Mouse (Mus musculus): Measurements from ENCODE around the gene Pcsk1n. TPM values are rescaled to one million over a fixed set of nuclear protein-coding genes. Genes with fewer than 3 reads are reported as not detected.
A peak's percentile ranks its signal among the peaks of the same experiment; 100 is the strongest.
"Not testable (repeated sequence)": the region's sequence is repeated elsewhere in the genome, so short reads cannot be mapped to it uniquely, and the experiment has no call there.

Gene Pcsk1n
- under 1 TPM; 0.16 to 0.52 TPM for total RNA-seq (2021)
- long read RNA-seq, experiment 1 = 0 reads
- long read RNA-seq, experiment 2, partial matches to known transcripts = 0 of 1 reads
- long read RNA-seq, experiment 2, other reads (novel, unspliced or antisense) = 0 of 1 reads

- DNase-seq = no peak
Measured at GRCm38 (mm10) chrX:7919601-7920383, at the start of gene Pcsk1n. Gene Pcsk1n, plus strand, starts transcription at chrX:7919822.

- DNase-seq = no peak
Measured at GRCm38 (mm10) chrX:7869826-7870225, 49.8 kb upstream of the Pcsk1n start.

GRCm38 (mm10) chrX:7878007-7878419 is 41.6 kb upstream of the Pcsk1n start, which contains the start of gene Pim2:
Gene Pim2, plus strand, starts transcription at chrX:7878262.
- DNase-seq = peak; percentile 45

GRCm38 (mm10) chrX:7878495-7878894 is 41.1 kb upstream of the Pcsk1n start:
- no peak for DNase-seq

GRCm38 (mm10) chrX:7879819-7880218 is 39.8 kb upstream of the Pcsk1n start:
- peak; percentile 25 for DNase-seq

- DNase-seq = peak; percentile 76
Measured at GRCm38 (mm10) chrX:7883841-7884567, 35.6 kb upstream of the Pcsk1n start, which contains the start of gene Slc35a2. Gene Slc35a2, plus strand, starts transcription at chrX:7884028.

- no peak for DNase-seq
Measured at GRCm38 (mm10) chrX:7898211-7898610, 21.4 kb upstream of the Pcsk1n start.

- peak; percentile 75 for DNase-seq
Measured at GRCm38 (mm10) chrX:7898880-7899874, 20.4 kb upstream of the Pcsk1n start, which contains the start of the genes Pqbp1 and Timm17b. Gene Pqbp1, minus strand, starts transcription at chrX:7899269. Gene Timm17b, plus strand, starts transcription at chrX:7899357.

GRCm38 (mm10) chrX:7904441-7904840 is 15.2 kb upstream of the Pcsk1n start:
- no peak for DNase-seq

- no peak for DNase-seq
Measured at GRCm38 (mm10) chrX:7907735-7908134, 11.9 kb upstream of the Pcsk1n start, which contains the start of gene Gm10491. Gene Gm10491, minus strand, starts transcription at chrX:7907835.

GRCm38 (mm10) chrX:7909242-7909641 is 10.4 kb upstream of the Pcsk1n start, which contains the start of gene Gm10490:
Gene Gm10490, plus strand, starts transcription at chrX:7909542.
- not testable (repeated sequence) for DNase-seq

GRCm38 (mm10) chrX:7910473-7910872 is 9.1 kb upstream of the Pcsk1n start:
- DNase-seq = no peak

GRCm38 (mm10) chrX:7915669-7916068 is 4.0 kb upstream of the Pcsk1n start:
- not testable (repeated sequence) for DNase-seq

GRCm38 (mm10) chrX:7917960-7918359 is 1.7 kb upstream of the Pcsk1n start:
- DNase-seq = not testable (repeated sequence)

- no peak for DNase-seq
Measured at GRCm38 (mm10) chrX:7922032-7922431, 2.4 kb downstream of the Pcsk1n start.

- no peak for DNase-seq
Measured at GRCm38 (mm10) chrX:7926266-7926665, 6.6 kb downstream of the Pcsk1n start.

GRCm38 (mm10) chrX:7927116-7927515 is 7.5 kb downstream of the Pcsk1n start:
- no peak for DNase-seq

GRCm38 (mm10) chrX:7928270-7928790 is 8.7 kb downstream of the Pcsk1n start, which contains the start of gene Eras:
Gene Eras, minus strand, starts transcription at chrX:7928607.
- no peak for DNase-seq

- DNase-seq = no peak
Measured at GRCm38 (mm10) chrX:7936874-7937273, 17.3 kb downstream of the Pcsk1n start.

- no peak for DNase-seq
Measured at GRCm38 (mm10) chrX:7937667-7938066, 18.0 kb downstream of the Pcsk1n start.

- no peak for DNase-seq
Measured at GRCm38 (mm10) chrX:7945618-7946017, 26.0 kb downstream of the Pcsk1n start.

All from gastrocnemius, postnatal 10 days (tissue).